Mouse (Mus musculus): ENCODE results near the gene Asic4. TPM values are rescaled to one million over a fixed set of nuclear protein-coding genes. Genes with fewer than 3 reads are reported as not detected.
A peak's percentile ranks its signal among the peaks of the same experiment; 100 is the strongest.

The Asic4 gene
- polyA plus RNA-seq, 1 experiment from 2014 or later, result 0.61 TPM

GRCm38 (mm10) chr1:75456746-75457564, 6.7 kb downstream of the Asic4 start:
- H3K4me3 ChIP-seq (ENCODE audit: low read depth, low read length), result no peak overlapping the region
- no peaks in the 10 kb centered on the region for H3K9me3 ChIP-seq (ENCODE audit: control insufficient read depth, low read length)
- DNase-seq (ENCODE audit: low spot score), result no peak
- 7% methylated on average over 14 of the region's 14 CpGs for WGBS
- H3K9ac ChIP-seq (ENCODE audit: low read length), result no peak overlapping the region
- H3K27ac ChIP-seq (ENCODE audit: low read depth, low read length), result no peak overlapping the region
- H3K27me3 ChIP-seq (ENCODE audit: control insufficient read depth, insufficient read depth, low read length), result peaks cover 21% of the 10 kb centered on the region; the same call in 1 of the 2 replicates
- no peak overlapping the region for H3K4me2 ChIP-seq (ENCODE audit: low read depth, low read length, severe bottlenecking)
- H3K4me1 ChIP-seq (replicated peaks; ENCODE audit: control insufficient read depth, insufficient read depth, low read length), result peaks cover 21% of the 10 kb centered on the region
- no peaks in the 10 kb centered on the region for H3K36me3 ChIP-seq (ENCODE audit: control insufficient read depth, insufficient read depth, low read length)
- 0 out of 2 replicates have a peak, but pooled peaks have one; percentile 5 for ATAC-seq (replicated peaks; ENCODE audit: low FRiP score)

GRCm38 (mm10) chr1:75457710-75458024, 7.4 kb downstream of the Asic4 start:
- peaks cover 16% of the 10 kb centered on the region; the same call in 1 of the 2 replicates for H3K27me3 ChIP-seq (ENCODE audit: control insufficient read depth, insufficient read depth, low read length)
- H3K4me1 ChIP-seq (replicated peaks; ENCODE audit: control insufficient read depth, insufficient read depth, low read length), result peaks cover 21% of the 10 kb centered on the region

GRCm38 (mm10) chr1:75458025-75458788, 8.0 kb downstream of the Asic4 start:
- Histone ChIP-seq H3K4me1 (replicated peaks; ENCODE audit: control insufficient read depth, insufficient read depth, low read length) (peaks cover 19% of the 10 kb centered on the region), H3K9me3 (ENCODE audit: control insufficient read depth, low read length) (no peaks in the 10 kb centered on the region), H3K4me3 (ENCODE audit: low read depth, low read length) (peak overlapping the region; percentile 25), H3K36me3 (ENCODE audit: control insufficient read depth, insufficient read depth, low read length) (no peaks in the 10 kb centered on the region), H3K9ac (ENCODE audit: low read length) (peak overlapping the region; percentile 48), H3K4me2 (ENCODE audit: low read depth, low read length, severe bottlenecking) (peak overlapping the region; percentile 60), H3K27me3 (ENCODE audit: control insufficient read depth, insufficient read depth, low read length) (peaks cover 16% of the 10 kb centered on the region; the same call in 1 of the 2 replicates), H3K27ac (ENCODE audit: low read depth, low read length) (peak overlapping the region; percentile 25; the same call in 1 of the 2 replicates)
- peak; percentile 63 for ATAC-seq (replicated peaks; ENCODE audit: low FRiP score)
- DNase-seq (ENCODE audit: low spot score), result peak; percentile 78
- WGBS, result under 1% methylated on average over 39 of the region's 42 CpGs

More at GRCm38 (mm10) chr1:75457710-75458024, 7.4 kb downstream of the Asic4 start:
- Histone ChIP-seq H3K4me2 (ENCODE audit: low read depth, low read length, severe bottlenecking) (peak overlapping the region; percentile 60; the same call in 1 of the 2 replicates), H3K27ac (ENCODE audit: low read depth, low read length) (no peak overlapping the region), H3K4me3 (ENCODE audit: low read depth, low read length) (no peak overlapping the region), H3K9ac (ENCODE audit: low read length) (no peak overlapping the region), H3K36me3 (ENCODE audit: control insufficient read depth, insufficient read depth, low read length) (no peaks in the 10 kb centered on the region), H3K9me3 (ENCODE audit: control insufficient read depth, low read length) (no peaks in the 10 kb centered on the region)
- DNase-seq (ENCODE audit: low spot score) (no peak), ATAC-seq (replicated peaks; ENCODE audit: low FRiP score) (no peak; the same call in 1 of the 2 replicates)
- WGBS, result 3% methylated on average over 10 of the region's 10 CpGs

GRCm38 (mm10) chr1:75458789-75459684, 8.8 kb downstream of the Asic4 start:
- Histone ChIP-seq H3K36me3 (ENCODE audit: control insufficient read depth, insufficient read depth, low read length) (no peaks in the 10 kb centered on the region), H3K4me2 (ENCODE audit: low read depth, low read length, severe bottlenecking) (peak overlapping the region; percentile 60), H3K27ac (ENCODE audit: low read depth, low read length) (no peak overlapping the region; the same call in 1 of the 2 replicates), H3K9me3 (ENCODE audit: control insufficient read depth, low read length) (no peaks in the 10 kb centered on the region), H3K4me3 (ENCODE audit: low read depth, low read length) (peak overlapping the region; percentile 25), H3K27me3 (ENCODE audit: control insufficient read depth, insufficient read depth, low read length) (peaks cover 16% of the 10 kb centered on the region; the same call in 1 of the 2 replicates), H3K9ac (ENCODE audit: low read length) (peak overlapping the region; percentile 48), H3K4me1 (replicated peaks; ENCODE audit: control insufficient read depth, insufficient read depth, low read length) (peaks cover 19% of the 10 kb centered on the region)
- ATAC-seq (replicated peaks; ENCODE audit: low FRiP score) (no peak), DNase-seq (ENCODE audit: low spot score) (no peak)
- 20% methylated on average over 23 of the region's 23 CpGs for WGBS

- 84% methylated on average over 7 of the region's 7 CpGs for WGBS
- Histone ChIP-seq H3K9ac (ENCODE audit: low read length) (no peak overlapping the region), H3K4me1 (replicated peaks; ENCODE audit: control insufficient read depth, insufficient read depth, low read length) (peaks cover 19% of the 10 kb centered on the region), H3K4me3 (ENCODE audit: low read depth, low read length) (no peak overlapping the region), H3K4me2 (ENCODE audit: low read depth, low read length, severe bottlenecking) (no peak overlapping the region), H3K9me3 (ENCODE audit: control insufficient read depth, low read length) (no peaks in the 10 kb centered on the region), H3K27me3 (ENCODE audit: control insufficient read depth, insufficient read depth, low read length) (peaks cover 17% of the 10 kb centered on the region; the same call in 1 of the 2 replicates), H3K36me3 (ENCODE audit: control insufficient read depth, insufficient read depth, low read length) (no peaks in the 10 kb centered on the region), H3K27ac (ENCODE audit: low read depth, low read length) (no peak overlapping the region)
- ATAC-seq (replicated peaks; ENCODE audit: low FRiP score) (no peak), DNase-seq (ENCODE audit: low spot score) (no peak)
Measured at GRCm38 (mm10) chr1:75460297-75460696, 10.1 kb downstream of the Asic4 start.

GRCm38 (mm10) chr1:75462636-75463035, 12.4 kb downstream of the Asic4 start:
- Histone ChIP-seq H3K27me3 (ENCODE audit: control insufficient read depth, insufficient read depth, low read length) (peaks cover 10% of the 10 kb centered on the region; the same call in 1 of the 2 replicates), H3K36me3 (ENCODE audit: control insufficient read depth, insufficient read depth, low read length) (no peaks in the 10 kb centered on the region), H3K4me1 (replicated peaks; ENCODE audit: control insufficient read depth, insufficient read depth, low read length) (peaks cover 9% of the 10 kb centered on the region), H3K4me3 (ENCODE audit: low read depth, low read length) (no peak overlapping the region), H3K9me3 (ENCODE audit: control insufficient read depth, low read length) (no peaks in the 10 kb centered on the region), H3K27ac (ENCODE audit: low read depth, low read length) (no peak overlapping the region), H3K4me2 (ENCODE audit: low read depth, low read length, severe bottlenecking) (no peak overlapping the region), H3K9ac (ENCODE audit: low read length) (no peak overlapping the region)
- no peak for ATAC-seq (replicated peaks; ENCODE audit: low FRiP score)
- 21% methylated on average over 1 of the region's 1 CpGs for WGBS
- no peak for DNase-seq (ENCODE audit: low spot score)

- peaks cover 8% of the 10 kb centered on the region; the same call in 1 of the 2 replicates for H3K27me3 ChIP-seq (ENCODE audit: control insufficient read depth, insufficient read depth, low read length)
- DNase-seq (ENCODE audit: low spot score), result peak; percentile 44
- no peak overlapping the region for H3K4me2 ChIP-seq (ENCODE audit: low read depth, low read length, severe bottlenecking)
- H3K9ac ChIP-seq (ENCODE audit: low read length), result peak overlapping the region; percentile 13; the same call in 1 of the 2 replicates
- H3K9me3 ChIP-seq (ENCODE audit: control insufficient read depth, low read length), result no peaks in the 10 kb centered on the region
- ATAC-seq (replicated peaks; ENCODE audit: low FRiP score), result no peak
- no peaks in the 10 kb centered on the region for H3K36me3 ChIP-seq (ENCODE audit: control insufficient read depth, insufficient read depth, low read length)
- peaks cover 3% of the 10 kb centered on the region; the same call in 1 of the 2 replicates for H3K4me1 ChIP-seq (replicated peaks; ENCODE audit: control insufficient read depth, insufficient read depth, low read length)
- no peak overlapping the region for H3K27ac ChIP-seq (ENCODE audit: low read depth, low read length)
- H3K4me3 ChIP-seq (ENCODE audit: low read depth, low read length), result no peak overlapping the region
- 66% methylated on average over 5 of the region's 5 CpGs for WGBS
Measured at GRCm38 (mm10) chr1:75463652-75464204, 13.5 kb downstream of the Asic4 start.
